Mouse (Mus musculus) brown adipose tissue, adult 24 weeks (tissue): ENCODE results near the gene Sit1. TPM values are rescaled to one million over a fixed set of nuclear protein-coding genes. Genes with fewer than 3 reads are reported as not detected.

Experiments used
- H3K27ac ChIP-seq: fragments of 200-500 bp; replicated peaks from 2 replicates; pipeline ENCODE4 v1.5.1; 2012; ENCODE audit warnings: low read depth, mild to moderate bottlenecking, low read length
- H3K4me1 ChIP-seq: fragments of 200-500 bp; 2 replicates; pipeline ENCODE4 v1.6.1; 2012; ENCODE audit warnings: low read length, mixed read lengths; ENCODE audit not compliant: control insufficient read depth, insufficient read depth, insufficient read length
- H3K4me3 ChIP-seq: fragments of 200-500 bp; 2 replicates; pipeline ENCODE4 v1.5.1; 2012; ENCODE audit warnings: low read depth, mild to moderate bottlenecking, low read length, moderate library complexity; ENCODE audit not compliant: insufficient read depth
- polyA plus RNA-seq: library from polyadenylated mRNA; stranded (reverse); fragments of >200 nt; gene quantifications from 2 replicates; pipeline ENCODE4 v1.2.4, GENCODE M21; 2012; ENCODE audit not compliant: missing spikeins, insufficient read depth, insufficient read length

The Sit1 gene
- polyA plus RNA-seq, 1 experiment, result not detected

DNA sequence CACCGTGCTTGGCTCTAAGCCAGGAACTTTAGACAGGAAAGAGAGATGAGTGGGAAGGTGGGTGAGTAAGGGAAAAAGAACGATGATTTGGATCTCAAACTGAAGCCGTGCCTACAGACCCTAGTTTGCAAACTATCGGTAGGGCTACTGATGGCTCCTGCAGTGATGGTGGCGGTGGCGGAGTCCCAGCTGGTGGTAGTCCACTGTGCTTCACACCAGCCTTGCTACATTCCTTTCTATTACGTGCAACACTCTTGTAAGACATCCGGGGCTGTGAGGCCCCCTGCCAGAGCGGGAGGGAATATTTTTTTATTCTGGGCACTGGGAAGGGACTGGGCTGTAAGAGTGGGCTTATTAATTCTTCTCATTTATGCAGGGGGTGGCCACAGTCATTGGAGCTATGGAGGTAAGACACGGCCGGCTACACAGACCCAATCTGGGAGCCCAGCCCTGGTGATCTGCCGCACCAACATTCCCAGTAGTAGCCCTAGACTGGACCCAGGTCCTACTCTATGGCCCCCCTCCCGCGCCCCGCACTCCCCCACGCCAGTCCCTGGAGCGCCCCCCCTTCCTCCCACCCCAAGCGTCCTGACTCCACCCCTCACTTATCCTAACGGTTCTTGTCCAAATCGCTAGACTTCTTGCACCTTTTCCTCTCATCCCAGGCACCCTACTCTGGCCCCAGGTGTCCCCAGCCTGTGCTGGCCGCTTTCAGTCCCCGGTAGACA, 24.6 kb upstream of the Sit1 start:
- Histone ChIP-seq H3K4me3 (peak overlapping the region; percentile 63), H3K27ac (no peak overlapping the region), H3K4me1 (peaks cover 2% of the 10 kb centered on the region; the same call in 1 of the 2 replicates)

DNA sequence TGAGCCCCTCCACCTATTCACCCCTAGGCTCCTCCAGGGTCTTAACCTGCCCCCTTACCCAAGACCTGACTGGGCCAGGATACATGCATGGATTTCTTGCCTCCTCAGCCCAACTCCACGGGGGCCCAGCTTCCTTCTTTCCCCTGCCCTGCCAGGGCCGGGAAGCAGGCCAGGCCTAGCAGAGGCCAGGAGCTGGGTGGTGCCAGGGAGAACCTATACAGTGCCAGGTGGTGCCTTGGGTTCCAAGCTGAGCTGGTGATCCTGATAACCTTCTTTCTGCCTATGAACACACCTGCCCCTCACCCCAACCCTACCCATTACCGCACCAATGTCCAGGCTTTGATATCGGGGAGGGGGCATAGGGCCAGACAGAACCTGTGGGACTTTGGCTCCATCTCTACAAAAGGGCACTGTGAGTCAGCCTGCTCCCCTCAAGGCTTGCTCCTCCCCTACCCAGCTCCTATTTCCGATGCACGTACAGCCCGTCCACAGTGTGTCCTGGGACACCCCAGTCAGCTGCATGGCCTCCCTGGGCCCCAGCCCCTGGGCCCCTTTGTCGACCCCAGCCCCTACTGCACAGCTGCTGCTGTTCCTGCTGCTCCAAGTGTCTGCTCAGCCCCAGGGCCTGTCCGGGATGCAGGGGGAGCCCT, 23.1 kb upstream of the Sit1 start, which contains the start of gene Car9:
TSS of gene Car9 (plus strand) at position 431 of the 650 bp plus-strand sequence.
- Histone ChIP-seq H3K4me3 (0 out of 2 replicates have a peak within 1 kb of the TSS, but pooled peaks have one; percentile 21), H3K4me1 (peaks cover 2% of the 10 kb centered on the region; the same call in 1 of the 2 replicates), H3K27ac (no peak within 1 kb of the TSS)

DNA sequence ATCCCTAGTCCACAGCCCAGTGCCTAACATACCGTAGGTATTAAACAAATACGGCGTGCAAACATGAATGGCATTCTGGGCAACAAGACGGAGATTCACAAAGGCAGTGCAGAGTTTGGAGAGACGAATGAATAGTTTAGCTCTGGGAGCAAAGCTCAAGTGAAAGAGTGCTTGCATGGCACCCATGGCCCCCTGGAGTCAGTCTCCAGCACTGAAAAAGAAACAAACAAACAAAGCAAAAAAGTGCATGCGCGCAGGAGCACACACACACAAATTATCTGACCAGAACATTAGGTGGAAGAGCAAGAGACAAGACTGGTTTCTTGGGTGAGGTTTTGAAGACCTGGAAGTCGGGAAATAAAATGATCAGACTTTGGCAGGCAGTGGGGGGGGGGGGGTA, 22.5 kb upstream of the Sit1 start:
- no peak overlapping the region for H3K4me3 ChIP-seq
- H3K4me1 ChIP-seq, result peaks cover 2% of the 10 kb centered on the region; the same call in 1 of the 2 replicates
- no peak overlapping the region for H3K27ac ChIP-seq

DNA sequence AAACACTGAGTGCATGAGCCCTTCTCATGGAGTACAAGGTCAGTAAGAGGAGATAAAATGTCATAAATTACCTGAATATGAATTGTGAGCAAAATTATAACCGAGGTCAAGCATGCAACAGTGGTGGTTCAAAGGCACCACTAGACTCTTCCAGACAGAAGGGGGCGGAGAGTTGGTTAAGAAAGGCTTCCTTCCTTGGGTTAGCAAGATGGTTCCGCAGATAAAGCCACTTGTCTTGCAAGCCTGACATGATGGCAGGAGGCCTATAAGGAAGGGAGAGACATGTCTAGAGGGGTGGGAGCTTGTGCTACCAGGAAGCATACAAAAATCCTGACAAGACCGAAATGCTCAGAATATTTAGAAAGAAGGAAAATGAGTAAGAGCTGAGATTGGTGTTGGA, 20.7 kb upstream of the Sit1 start:
- H3K4me1 ChIP-seq, result peaks cover 2% of the 10 kb centered on the region; the same call in 1 of the 2 replicates
- no peak overlapping the region for H3K27ac ChIP-seq
- no peak overlapping the region for H3K4me3 ChIP-seq

DNA sequence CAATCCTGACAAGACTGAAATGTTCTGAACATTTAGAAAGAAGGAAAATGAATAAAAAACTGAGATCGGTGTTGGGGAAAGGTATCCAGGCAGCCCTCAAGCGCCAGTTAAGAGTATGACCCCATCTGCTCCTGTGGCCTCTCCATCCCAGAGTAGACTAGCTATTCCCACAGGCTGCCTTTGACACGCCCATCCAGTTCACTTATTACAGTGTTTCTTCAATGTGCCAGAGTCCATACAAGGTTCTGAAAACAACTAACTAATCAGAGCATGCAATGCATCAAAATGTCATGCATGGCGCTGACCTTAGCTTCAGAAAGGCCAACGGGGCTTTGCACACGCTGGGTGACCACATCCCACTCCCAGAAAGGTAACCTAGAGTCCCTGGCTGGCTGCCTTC, 20.0 kb upstream of the Sit1 start:
- no peak overlapping the region for H3K4me3 ChIP-seq
- H3K27ac ChIP-seq, result no peak overlapping the region
- H3K4me1 ChIP-seq, result no peaks in the 10 kb centered on the region; the same call in 1 of the 2 replicates

DNA sequence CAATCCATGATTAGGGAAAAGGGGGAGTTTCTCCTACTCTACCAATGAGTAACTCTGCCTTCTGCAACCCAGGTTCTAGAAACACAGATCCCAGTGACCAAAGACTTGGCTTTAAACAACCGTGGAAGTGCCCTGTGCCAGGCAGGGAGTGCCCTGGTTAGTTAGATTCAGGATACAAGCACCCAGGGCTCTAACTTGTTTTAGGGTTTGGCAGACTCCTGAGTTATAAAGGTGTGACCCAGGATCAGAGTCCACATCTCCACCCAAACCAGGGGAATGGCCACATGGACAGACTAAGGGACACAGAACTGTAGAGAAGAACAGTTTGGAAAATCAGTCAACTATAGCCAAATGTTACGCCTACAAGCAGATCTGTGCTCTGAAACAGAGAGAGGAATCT, 19.5 kb upstream of the Sit1 start:
- H3K27ac ChIP-seq, result no peak overlapping the region
- H3K4me1 ChIP-seq, result no peaks in the 10 kb centered on the region
- no peak overlapping the region for H3K4me3 ChIP-seq

DNA sequence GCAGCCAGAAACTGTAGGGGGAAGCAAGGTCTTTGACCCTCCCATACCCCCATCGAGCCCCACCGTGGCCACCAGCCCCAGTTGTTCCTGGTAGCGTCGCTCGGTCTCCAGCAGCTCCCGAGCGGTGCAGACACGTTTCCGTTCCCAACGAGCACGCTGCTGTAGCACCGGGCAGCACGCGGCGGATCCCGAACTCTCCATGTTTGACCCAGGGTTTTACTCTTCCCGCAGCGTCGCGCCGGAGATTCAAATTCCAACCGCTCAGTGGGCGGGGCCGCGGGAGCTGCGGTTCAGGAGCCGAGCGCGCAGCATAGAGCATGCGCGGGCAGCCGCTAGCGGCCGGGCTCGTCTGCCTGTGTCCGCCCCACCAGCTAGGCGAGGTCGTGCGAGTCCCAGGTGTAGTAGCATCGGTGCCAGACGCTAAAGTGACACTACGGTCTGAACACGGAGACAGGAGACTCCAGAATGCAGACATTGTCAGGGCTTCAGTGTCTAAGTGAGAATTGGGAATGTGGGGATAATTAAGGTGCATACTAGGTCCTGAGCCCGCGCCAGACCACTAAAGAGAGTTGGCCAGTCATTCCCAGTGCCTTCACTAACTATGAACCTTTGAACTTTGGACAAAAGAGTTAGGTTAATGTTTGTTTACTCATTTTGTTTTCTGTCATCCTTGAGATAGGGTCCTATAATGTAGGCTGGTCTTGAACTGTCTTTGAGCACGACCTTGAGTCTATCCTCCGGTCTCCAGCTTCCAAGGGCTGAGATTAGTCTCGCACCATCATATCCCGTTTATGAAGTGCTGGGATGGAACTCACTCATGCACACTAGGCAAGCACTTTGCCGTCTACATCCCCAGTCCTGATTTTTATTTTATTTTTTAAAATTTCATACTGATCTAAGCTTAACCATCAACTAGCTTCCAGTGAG, 16.1 kb upstream of the Sit1 start, which contains the start of gene Arhgef39:
TSS of gene Arhgef39 (minus strand) at position 289 of the 927 bp plus-strand sequence.
- H3K4me3 ChIP-seq, result peak within 1 kb of the TSS; percentile 62
- H3K27ac ChIP-seq, result no peak within 1 kb of the TSS
- no peaks in the 10 kb centered on the region for H3K4me1 ChIP-seq

DNA sequence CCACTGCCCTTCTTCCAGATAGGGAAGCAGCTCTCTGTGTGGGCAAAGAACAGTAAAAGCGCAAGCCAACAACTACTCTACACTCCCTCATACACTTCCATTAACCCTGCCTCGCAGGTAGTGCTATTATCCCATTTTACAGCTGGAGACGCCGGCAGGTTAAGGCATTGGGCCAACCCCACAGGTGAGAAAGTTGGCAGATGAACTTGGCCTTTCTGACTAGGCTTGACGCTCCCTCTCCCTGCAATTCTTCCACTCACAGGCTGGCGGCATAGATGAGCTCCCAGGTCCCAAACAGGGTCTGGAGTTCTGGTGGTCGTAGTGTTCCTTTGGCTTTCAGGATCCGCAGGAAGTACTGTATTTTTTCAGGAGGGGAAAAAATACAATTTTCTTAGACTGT, 15.4 kb upstream of the Sit1 start:
- Histone ChIP-seq H3K4me3 (peak overlapping the region; percentile 62), H3K27ac (no peak overlapping the region), H3K4me1 (no peaks in the 10 kb centered on the region)

DNA sequence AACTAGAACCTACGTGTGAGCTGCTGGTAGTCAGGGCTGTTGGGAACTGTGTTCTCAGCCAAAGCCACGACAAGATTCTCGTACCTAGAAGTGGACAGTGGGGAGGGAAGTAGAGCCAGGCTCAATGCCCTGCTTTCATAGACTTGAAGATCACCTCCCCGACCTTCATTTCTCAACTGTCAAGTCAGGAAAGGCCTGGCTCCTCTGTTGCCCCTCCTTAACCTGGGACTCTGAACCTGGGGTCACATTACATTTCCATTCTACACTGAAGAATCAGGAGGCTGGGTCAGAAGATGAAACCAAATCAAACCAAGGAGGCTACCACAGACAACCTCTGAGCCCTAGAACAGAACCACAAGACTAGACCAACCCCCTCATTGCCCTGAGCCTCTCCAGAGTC, 14.4 kb upstream of the Sit1 start:
- H3K27ac ChIP-seq, result no peak overlapping the region
- no peak overlapping the region for H3K4me3 ChIP-seq
- no peaks in the 10 kb centered on the region for H3K4me1 ChIP-seq

DNA sequence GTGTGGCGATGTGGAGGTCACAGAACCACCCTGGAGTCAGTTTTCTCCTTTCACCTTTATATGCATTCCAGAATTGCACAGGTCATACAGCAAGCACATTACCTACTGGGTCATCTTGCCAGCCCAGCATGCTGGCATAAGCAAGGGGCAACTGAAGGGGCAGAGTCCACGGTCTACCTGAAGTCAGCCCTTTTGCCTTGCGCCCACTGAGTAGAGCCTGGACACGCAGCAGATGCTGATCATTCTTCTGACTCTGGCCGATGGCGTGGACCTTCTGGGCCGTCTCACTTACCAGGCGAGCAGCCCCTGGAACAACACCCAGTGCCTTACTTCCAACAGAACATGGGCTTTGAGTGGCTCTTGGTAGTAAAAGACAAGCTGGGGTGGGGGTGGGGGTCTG, 13.9 kb upstream of the Sit1 start:
- no peak overlapping the region for H3K27ac ChIP-seq
- H3K4me3 ChIP-seq, result no peak overlapping the region
- H3K4me1 ChIP-seq, result no peaks in the 10 kb centered on the region

DNA sequence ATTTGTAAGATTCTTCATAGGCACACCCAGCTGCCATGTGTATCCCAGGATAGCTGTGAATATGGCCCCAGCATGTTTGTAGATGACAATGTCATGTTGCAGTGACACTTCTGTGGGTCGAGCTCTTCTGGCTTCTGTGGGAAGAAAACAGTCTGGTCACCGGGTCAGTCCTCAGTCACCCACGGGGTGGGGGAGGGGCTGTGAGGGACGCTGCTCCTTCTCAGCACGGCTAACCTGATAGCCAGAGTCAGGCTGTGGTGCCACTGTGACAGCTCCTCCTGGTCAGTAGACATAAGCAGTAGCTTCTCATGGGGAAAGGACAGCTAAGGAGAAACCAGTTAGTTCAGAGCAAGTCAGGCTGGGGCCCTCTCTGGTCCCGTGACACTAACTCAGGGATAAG, 13.1 kb upstream of the Sit1 start:
- Histone ChIP-seq H3K4me3 (no peak overlapping the region), H3K27ac (no peak overlapping the region), H3K4me1 (no peaks in the 10 kb centered on the region)

DNA sequence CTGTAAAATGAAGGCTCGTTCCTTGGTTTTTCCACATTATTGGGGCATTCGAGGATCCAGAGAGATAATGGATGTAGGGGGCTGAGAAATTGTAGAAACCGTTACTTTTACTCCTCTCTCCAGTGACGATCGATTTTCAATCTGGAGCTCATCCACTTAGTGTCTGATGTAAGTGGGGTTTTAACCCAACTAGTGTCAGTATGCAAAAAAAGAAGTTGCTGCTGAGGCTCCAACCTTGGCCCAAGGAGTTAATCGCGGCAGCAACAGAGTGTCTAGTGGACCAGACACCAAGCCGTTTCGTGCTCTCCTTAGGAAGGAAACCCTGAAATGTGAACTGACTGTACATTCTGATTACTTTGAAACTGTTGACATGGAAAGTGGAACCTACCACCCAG, 10.3 kb upstream of the Sit1 start:
- H3K4me3 ChIP-seq, result peak overlapping the region; percentile 95
- no peaks in the 10 kb centered on the region for H3K4me1 ChIP-seq
- no peak overlapping the region for H3K27ac ChIP-seq

DNA sequence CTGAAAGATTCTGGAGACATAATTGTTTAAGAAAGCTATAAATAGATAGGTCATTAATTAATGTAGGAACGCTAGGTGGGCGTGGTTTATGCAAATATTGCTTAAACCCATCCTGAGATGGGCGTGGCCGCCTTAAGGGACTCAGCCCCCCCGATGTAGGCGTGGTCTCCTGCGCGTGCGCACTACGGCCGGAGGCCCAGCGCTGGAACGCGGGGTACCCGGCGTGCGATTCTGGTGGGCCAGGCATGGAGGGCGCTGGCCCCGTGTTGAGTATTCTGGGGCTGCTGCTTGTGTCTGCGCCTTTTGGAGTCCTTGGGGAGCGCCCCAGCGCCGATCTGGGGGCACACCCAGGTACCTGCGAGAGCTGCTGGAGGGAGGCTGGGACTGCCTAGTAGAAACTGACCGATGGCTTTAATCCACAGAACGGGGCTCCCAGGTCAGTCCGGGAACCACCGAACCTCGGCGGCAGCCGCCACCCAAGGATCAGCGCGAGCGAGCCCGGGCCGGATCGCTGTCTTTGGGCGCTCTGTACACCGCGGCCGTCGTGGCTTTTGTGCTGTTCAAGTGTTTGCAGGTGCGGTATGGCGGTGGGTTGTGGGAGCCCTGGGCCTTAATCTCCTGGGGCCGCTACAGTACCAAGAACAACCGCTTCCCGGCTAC, 9.8 kb upstream of the Sit1 start:
- 0 out of 2 replicates have a peak overlapping the region, but pooled peaks have one; percentile 22 for H3K27ac ChIP-seq
- H3K4me1 ChIP-seq, result no peaks in the 10 kb centered on the region
- peak overlapping the region; percentile 95 for H3K4me3 ChIP-seq

DNA sequence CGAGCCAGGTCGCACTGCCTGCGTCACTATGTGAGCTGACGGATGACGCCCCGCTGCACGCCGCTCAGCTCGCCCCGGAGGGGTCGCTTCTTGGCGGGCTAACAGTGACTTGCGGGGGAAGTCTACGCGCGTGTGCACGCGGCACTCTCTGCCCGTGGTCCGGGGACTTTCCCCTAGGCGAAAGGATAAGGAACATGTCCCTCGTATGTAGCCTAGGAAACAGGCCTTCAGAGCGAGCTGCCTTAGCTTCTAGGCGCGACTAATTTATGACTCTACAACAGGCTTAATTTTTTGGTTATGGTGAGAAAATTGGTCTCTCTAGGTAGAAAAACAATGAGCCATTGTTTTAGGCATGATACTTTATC, 9.3 kb upstream of the Sit1 start, which contains the start of gene Ccdc107:
TSS of gene Ccdc107 (plus strand) at position 80 of the 365 bp plus-strand sequence.
- 0 out of 2 replicates have a peak within 1 kb of the TSS, but pooled peaks have one; percentile 22 for H3K27ac ChIP-seq
- no peaks in the 10 kb centered on the region for H3K4me1 ChIP-seq
- peak within 1 kb of the TSS; percentile 95 for H3K4me3 ChIP-seq
